Mouse (Mus musculus): Measurements from ENCODE around the gene Lrg1. TPM values are rescaled to one million over a fixed set of nuclear protein-coding genes. Genes with fewer than 3 reads are reported as not detected.

Gene Lrg1
- total and polyA plus RNA-seq, 2 experiments from 2014 or later: 0.43 to 0.49 TPM

GRCm38 (mm10) chr17:56148790-56149618, 27.2 kb upstream of the Lrg1 start:
- H3K9ac ChIP-seq (replicated peaks; ENCODE audit: low read length, poor library complexity, severe bottlenecking): peak overlapping the region; percentile 70
- H3K27me3 ChIP-seq (ENCODE audit: insufficient read depth, low read length): 0 out of 2 replicates have a peak, but pooled peaks cover 7% of the 10 kb centered on the region
- H3K4me3 ChIP-seq (ENCODE audit: low read depth, low read length): peak overlapping the region; percentile 37
- WGBS: 1% methylated on average over 30 of the region's 30 CpGs
- no peak for TF ChIP-seq CTCF (IDR thresholded peaks at IDR 0.05)
- H3K4me2 ChIP-seq (ENCODE audit: low read depth, low read length, poor library complexity, severe bottlenecking): peak overlapping the region; percentile 86
- ATAC-seq (ENCODE audit: low FRiP score): peak; percentile 47
- no peak overlapping the region for H3K27ac ChIP-seq (ENCODE audit: low read depth, low read length)
- no peak for DNase-seq (ENCODE audit: low spot score)
- no peaks in the 10 kb centered on the region for H3K36me3 ChIP-seq (ENCODE audit: insufficient read depth, low read length)
- H3K9me3 ChIP-seq (ENCODE audit: low read length): no peaks in the 10 kb centered on the region
- peaks cover 12% of the 10 kb centered on the region; the same call in 1 of the 2 replicates for H3K4me1 ChIP-seq (ENCODE audit: insufficient read depth, low read length)

GRCm38 (mm10) chr17:56148280-56148679, 26.5 kb upstream of the Lrg1 start:
- 22% methylated on average over 9 of the region's 9 CpGs for WGBS
- no peak for TF ChIP-seq CTCF (IDR thresholded peaks at IDR 0.05)

GRCm38 (mm10) chr17:56147420-56147819, 25.6 kb upstream of the Lrg1 start:
- WGBS: 60% methylated on average over 12 of the region's 12 CpGs

More at GRCm38 (mm10) chr17:56148280-56148679, 26.5 kb upstream of the Lrg1 start:
- no peaks in the 10 kb centered on the region for H3K36me3 ChIP-seq (ENCODE audit: insufficient read depth, low read length)
- H3K27ac ChIP-seq (ENCODE audit: low read depth, low read length): no peak overlapping the region
- no peaks in the 10 kb centered on the region for H3K9me3 ChIP-seq (ENCODE audit: low read length)
- H3K9ac ChIP-seq (replicated peaks; ENCODE audit: low read length, poor library complexity, severe bottlenecking): peak overlapping the region; percentile 70
- DNase-seq (ENCODE audit: low spot score): no peak
- 0 out of 2 replicates have a peak, but pooled peaks cover 7% of the 10 kb centered on the region for H3K27me3 ChIP-seq (ENCODE audit: insufficient read depth, low read length)
- peak overlapping the region; percentile 37 for H3K4me3 ChIP-seq (ENCODE audit: low read depth, low read length)
- peak overlapping the region; percentile 86 for H3K4me2 ChIP-seq (ENCODE audit: low read depth, low read length, poor library complexity, severe bottlenecking)
- 0 out of 2 replicates have a peak, but pooled peaks have one; percentile 4 for ATAC-seq (ENCODE audit: low FRiP score)
- peaks cover 12% of the 10 kb centered on the region; the same call in 1 of the 2 replicates for H3K4me1 ChIP-seq (ENCODE audit: insufficient read depth, low read length)

GRCm38 (mm10) chr17:56146131-56146530, 24.3 kb upstream of the Lrg1 start:
- TF ChIP-seq CTCF (IDR thresholded peaks at IDR 0.05): no peak
- no peak for ATAC-seq (ENCODE audit: low FRiP score)
- Histone ChIP-seq H3K27me3 (ENCODE audit: insufficient read depth, low read length) (0 out of 2 replicates have a peak, but pooled peaks cover 7% of the 10 kb centered on the region), H3K9ac (replicated peaks; ENCODE audit: low read length, poor library complexity, severe bottlenecking) (no peak overlapping the region), H3K9me3 (ENCODE audit: low read length) (no peaks in the 10 kb centered on the region), H3K36me3 (ENCODE audit: insufficient read depth, low read length) (no peaks in the 10 kb centered on the region), H3K4me3 (ENCODE audit: low read depth, low read length) (no peak overlapping the region), H3K4me2 (ENCODE audit: low read depth, low read length, poor library complexity, severe bottlenecking) (no peak overlapping the region), H3K4me1 (ENCODE audit: insufficient read depth, low read length) (peaks cover 19% of the 10 kb centered on the region; the same call in 1 of the 2 replicates), H3K27ac (ENCODE audit: low read depth, low read length) (no peak overlapping the region)
- DNase-seq (ENCODE audit: low spot score): no peak
- WGBS: 22% methylated on average over 9 of the region's 9 CpGs

More at GRCm38 (mm10) chr17:56147420-56147819, 25.6 kb upstream of the Lrg1 start:
- DNase-seq (ENCODE audit: low spot score) (no peak), ATAC-seq (ENCODE audit: low FRiP score) (no peak)
- Histone ChIP-seq H3K9me3 (ENCODE audit: low read length) (no peaks in the 10 kb centered on the region), H3K4me1 (ENCODE audit: insufficient read depth, low read length) (peaks cover 12% of the 10 kb centered on the region; the same call in 1 of the 2 replicates), H3K9ac (replicated peaks; ENCODE audit: low read length, poor library complexity, severe bottlenecking) (no peak overlapping the region), H3K4me3 (ENCODE audit: low read depth, low read length) (no peak overlapping the region), H3K4me2 (ENCODE audit: low read depth, low read length, poor library complexity, severe bottlenecking) (no peak overlapping the region), H3K36me3 (ENCODE audit: insufficient read depth, low read length) (no peaks in the 10 kb centered on the region), H3K27ac (ENCODE audit: low read depth, low read length) (no peak overlapping the region), H3K27me3 (ENCODE audit: insufficient read depth, low read length) (0 out of 2 replicates have a peak, but pooled peaks cover 7% of the 10 kb centered on the region)
- no peak for TF ChIP-seq CTCF (IDR thresholded peaks at IDR 0.05)

GRCm38 (mm10) chr17:56144546-56144945, 22.7 kb upstream of the Lrg1 start:
- no peak overlapping the region for H3K4me2 ChIP-seq (ENCODE audit: low read depth, low read length, poor library complexity, severe bottlenecking)
- H3K9ac ChIP-seq (replicated peaks; ENCODE audit: low read length, poor library complexity, severe bottlenecking): no peak overlapping the region
- H3K9me3 ChIP-seq (ENCODE audit: low read length): no peaks in the 10 kb centered on the region
- no peaks in the 10 kb centered on the region for H3K36me3 ChIP-seq (ENCODE audit: insufficient read depth, low read length)
- H3K4me3 ChIP-seq (ENCODE audit: low read depth, low read length): no peak overlapping the region
- 0 out of 2 replicates have a peak, but pooled peaks cover under 1% of the 10 kb centered on the region for H3K27me3 ChIP-seq (ENCODE audit: insufficient read depth, low read length)
- H3K4me1 ChIP-seq (ENCODE audit: insufficient read depth, low read length): peaks cover 17% of the 10 kb centered on the region; the same call in 1 of the 2 replicates
- no peak overlapping the region for H3K27ac ChIP-seq (ENCODE audit: low read depth, low read length)
- 77% methylated on average over 9 of the region's 9 CpGs for WGBS
- ATAC-seq (ENCODE audit: low FRiP score) (no peak), DNase-seq (ENCODE audit: low spot score) (no peak)
- TF ChIP-seq CTCF (IDR thresholded peaks at IDR 0.05): no peak

Measured in midbrain, postnatal 0 days (tissue).